Mouse (Mus musculus) cerebellum, adult 2 months (tissue): Measurements from ENCODE around the gene Pik3r3.

Source experiments
- CTCF ChIP-seq: fragments of 200-500 bp; IDR thresholded peaks from 2 replicates; pipeline ENCODE4 v1.5.1; 2011; ENCODE audit warnings: low read depth, mild to moderate bottlenecking, control low read depth, low read length, moderate library complexity, borderline replicate concordance; ENCODE audit not compliant: insufficient read depth
- POLR2A ChIP-seq: fragments of 200-500 bp; IDR thresholded peaks from 2 replicates; pipeline ENCODE4 v1.6.1; 2011; ENCODE audit warnings: low read length, control low read depth, borderline replicate concordance; ENCODE audit not compliant: insufficient read depth

- TF ChIP-seq CTCF, result no peak
- 0 out of 2 replicates have a peak, but pooled peaks have one; percentile 10 for TF ChIP-seq POLR2A
Observed at GRCm38 (mm10) chr4:116176543-116176988, 44.9 kb upstream of the Pik3r3 start.
